27 mouse cellular contexts compared by ENCODE assay signal in genomic region chr13:94070308-94070619, GRCm38 (mm10). TPM values are rescaled to one million over a fixed set of nuclear protein-coding genes. Genes with fewer than 3 reads are reported as not detected.
A peak's percentile ranks its signal among the peaks of the same experiment; 100 is the strongest.
DNase-seq lines count a peak whose midpoint lies in the region; ATAC-seq and TF ChIP-seq lines count a peak whose summit lies in the region.
"Had no signal": no experiment of that assay in that cellular context is flagged by ENCODE, and none has a peak within 500 bp of the region (broad histone marks: within the 10 kb centered on the region; RNA-seq: fewer than 3 reads in every experiment).

No protein-coding gene starts in this region.

- H3K27me3 ChIP-seq in forebrain, postnatal 0 days (ENCODE audit: insufficient read depth, low read length) = no peaks in the 10 kb centered on the region
- peaks cover 47% of the 10 kb centered on the region for H3K27me3 ChIP-seq in forebrain, embryonic 12.5 days
- H3K27me3 ChIP-seq in kidney, embryonic 15.5 days = no peaks in the 10 kb centered on the region
- no peaks in the 10 kb centered on the region for H3K27me3 ChIP-seq in Patski
- H3K27me3 ChIP-seq: embryonic facial prominence, embryonic 12.5 days had no signal

- H3K4me2 ChIP-seq in forebrain, postnatal 0 days (ENCODE audit: low read depth) = no peak overlapping the region
- no peak overlapping the region for H3K4me2 ChIP-seq in forebrain, embryonic 12.5 days
- H3K4me2 ChIP-seq in kidney, embryonic 15.5 days = peak overlapping the region; percentile 22; the same call in 1 of the 2 replicates
- H3K4me2 ChIP-seq: embryonic facial prominence, embryonic 12.5 days; forebrain, embryonic 13.5 days; heart, embryonic 13.5 days; hindbrain, embryonic 12.5 days; limb, embryonic 12.5 days; liver, embryonic 11.5 days; neural tube, embryonic 15.5 days had no signal

- H3K9ac ChIP-seq in forebrain, postnatal 0 days = no peak overlapping the region
- H3K9ac ChIP-seq in forebrain, embryonic 12.5 days = no peak overlapping the region
- no peak overlapping the region for H3K9ac ChIP-seq in kidney, embryonic 15.5 days
- H3K9ac ChIP-seq: embryonic facial prominence, embryonic 12.5 days; forebrain, embryonic 13.5 days; heart, embryonic 13.5 days; hindbrain, embryonic 12.5 days; limb, embryonic 12.5 days; liver, postnatal 0 days; neural tube, embryonic 15.5 days had no signal

- H3K4me1 ChIP-seq in forebrain, postnatal 0 days (ENCODE audit: insufficient read depth) = no peaks in the 10 kb centered on the region
- peaks cover 30% of the 10 kb centered on the region for H3K4me1 ChIP-seq in forebrain, embryonic 12.5 days
- peaks cover 99% of the 10 kb centered on the region for H3K4me1 ChIP-seq in kidney, embryonic 15.5 days

- peak; percentile 8; the same call in 1 of the 2 replicates for TF ChIP-seq CTCF in forebrain, postnatal 0 days (IDR thresholded peaks at IDR 0.05; ENCODE audit: low read depth)
- TF ChIP-seq CTCF in Patski (IDR thresholded peaks at IDR 0.05) = peak; percentile 44

- intact Hi-C loops in left cerebral cortex, postnatal 4 days (cut with DNase I) = no loop called here

- 97% methylated on average over 3 of the region's 3 CpGs for WGBS in forebrain, postnatal 0 days
- WGBS in forebrain, embryonic 12.5 days = 89% methylated on average over 3 of the region's 3 CpGs
- 71% methylated on average over 3 of the region's 3 CpGs for WGBS in kidney, embryonic 15.5 days

- POLR2A ChIA-PET in Patski (lab: Charles Lee) = no interaction called here

- H3K9me3 ChIP-seq in forebrain, postnatal 0 days (ENCODE audit: low read length) = no peaks in the 10 kb centered on the region
- 0 out of 2 replicates have a peak, but pooled peaks cover 4% of the 10 kb centered on the region for H3K9me3 ChIP-seq in forebrain, embryonic 12.5 days
- no peaks in the 10 kb centered on the region for H3K9me3 ChIP-seq in kidney, embryonic 15.5 days (replicated peaks)
- H3K9me3 ChIP-seq: embryonic facial prominence, embryonic 12.5 days; forebrain, embryonic 13.5 days; G1E; heart, embryonic 13.5 days; hindbrain, embryonic 12.5 days; midbrain, embryonic 10.5 days; neural tube, embryonic 15.5 days had no signal

- H3K36me3 ChIP-seq in forebrain, postnatal 0 days (ENCODE audit: insufficient read depth) = no peaks in the 10 kb centered on the region
- no peaks in the 10 kb centered on the region for H3K36me3 ChIP-seq in forebrain, embryonic 12.5 days (replicated peaks)
- H3K36me3 ChIP-seq in kidney, embryonic 15.5 days = peaks cover 11% of the 10 kb centered on the region; the same call in 1 of the 2 replicates
- H3K36me3 ChIP-seq: G1E; hindbrain, embryonic 12.5 days; neural tube, embryonic 15.5 days had no signal

- no peak for ATAC-seq in forebrain, postnatal 0 days
- ATAC-seq in forebrain, embryonic 12.5 days (ENCODE audit: low FRiP score) = no peak
- no peak for ATAC-seq in kidney, embryonic 15.5 days (replicated peaks; ENCODE audit: low FRiP score)
- no peak for ATAC-seq in Patski
- no peak for ATAC-seq in megakaryocyte-erythroid progenitor cell, adult 5-6 weeks (replicated peaks; ENCODE audit: low FRiP score, low TSS enrichment, poor library complexity, severe bottlenecking)
- ATAC-seq: forebrain, embryonic 13.5 days; inflammation-experienced regulatory T-cells, adult 6 months; liver, postnatal 0 days had no signal

- H3K27ac ChIP-seq in forebrain, postnatal 0 days (ENCODE audit: low read depth, low read length) = no peak overlapping the region
- no peak overlapping the region for H3K27ac ChIP-seq in forebrain, embryonic 12.5 days
- peak overlapping the region; percentile 93 for H3K27ac ChIP-seq in kidney, embryonic 15.5 days
- H3K27ac ChIP-seq: embryonic facial prominence, embryonic 12.5 days; forebrain, embryonic 13.5 days; heart, embryonic 13.5 days; hindbrain, embryonic 12.5 days; limb, embryonic 12.5 days; macrophage; midbrain, embryonic 10.5 days; neural tube, embryonic 15.5 days had no signal

- in situ Hi-C loops in Patski (cut with MboI; ENCODE audit: low pct_unique_long_range_greater_than_20kb) = loop anchor here (5.0 kb wide), 2 partner anchors 67 to 278 kb away; no protein-coding TSS in a partner anchor

- CTCF ChIA-PET in Patski (lab: Charles Lee) = interaction anchor here (1.5 kb wide), 1 partner anchor 137 kb away, joined by 6 read pairs; no protein-coding TSS in a partner anchor

- H3K4me3 ChIP-seq in forebrain, postnatal 0 days (ENCODE audit: low read depth, low read length) = no peak overlapping the region
- no peak overlapping the region for H3K4me3 ChIP-seq in forebrain, embryonic 12.5 days (replicated peaks)
- no peak overlapping the region for H3K4me3 ChIP-seq in kidney, embryonic 15.5 days (replicated peaks)
- H3K4me3 ChIP-seq: embryonic facial prominence, embryonic 12.5 days; forebrain, embryonic 13.5 days; heart, embryonic 13.5 days; hindbrain, embryonic 12.5 days; limb, embryonic 12.5 days; midbrain, embryonic 10.5 days; neural tube, embryonic 15.5 days had no signal

- no peak for DNase-seq in forebrain, postnatal 0 days
- DNase-seq in kidney, postnatal 10 days = no peak
- peak; percentile 25 for DNase-seq in left cerebral cortex, postnatal 4 days
- DNase-seq in left cerebral cortex, adult 8-10 months (ENCODE audit: low spot score in 2 of 2) = no peak
- no peak for DNase-seq in Patski (ENCODE audit: low read depth, low spot score)
- DNase-seq: adrenal gland, adult 8-10 months; cerebellum, adult 2 months; gastrocnemius, postnatal 10 days; layer of hippocampus, adult 9-11 months; liver, postnatal 0 days; right cerebral cortex, adult 18-20 months; right cerebral cortex, postnatal 4 days; thymus, postnatal 36 days had no signal

RNA-seq across cellular contexts. Expression of gene Lhfpl2, which starts 12.7 kb away (rescaled TPM):
- total RNA-seq in forebrain, postnatal 0 days (2014; rRNA removed) = 16.2 and 23.6 TPM in 2 replicates
- polyA plus RNA-seq in forebrain, postnatal 0 days (2015; fragmentation: Nextera tagmentation; extraction: Ambion mirVana) = 9.8 and 13.3 TPM in 2 replicates
- 17.5 and 21.3 TPM in 2 replicates for polyA plus RNA-seq in forebrain, embryonic 12.5 days (2016; fragmentation: Nextera tagmentation; extraction: Ambion mirVana)
- 87.7 and 89.1 TPM in 2 replicates for polyA plus RNA-seq in kidney, embryonic 15.5 days (2015; fragmentation: Nextera tagmentation; extraction: Ambion mirVana)
- total RNA-seq in left cerebral cortex, postnatal 4 days (2021) = 10 to 100 TPM; 23.1 to 26.7 TPM
- 10 to 100 TPM; 13.8 to 16.9 (median 14.8) TPM for total RNA-seq in left cerebral cortex, adult 8-10 months (2022)
- polyA plus RNA-seq in Patski (2021) = 33.0 TPM
- 21.4 and 29.7 TPM in 2 replicates for total RNA-seq in megakaryocyte-erythroid progenitor cell, adult 5-6 weeks (2014; fragmentation: Nextera tagmentation)
- 22.9 and 24.2 TPM in 2 replicates for total RNA-seq in megakaryocyte-erythroid progenitor cell, adult 5-6 weeks (2017)
- polyA plus RNA-seq: G1E; inflammation-experienced regulatory T-cells, adult 6 months had no signal
